Mouse (Mus musculus): ENCODE measurements around the gene Ago4. TPM values are rescaled to one million over a fixed set of nuclear protein-coding genes. Genes with fewer than 3 reads are reported as not detected.

Gene Ago4
- polyA plus RNA-seq, 1 experiment from 2014 or later = 1.4 TPM

GRCm38 (mm10) chr4:126444528-126444927 lies 88.7 kb downstream of the Ago4 start:
- TF ChIP-seq CTCF (IDR thresholded peaks at IDR 0.05; ENCODE audit: low read depth) = no peak
- ATAC-seq (replicated peaks; ENCODE audit: low FRiP score, low read depth) (no peak), DNase-seq (ENCODE audit: low spot score) (no peak)
- Histone ChIP-seq H3K4me1 (replicated peaks; ENCODE audit: insufficient read depth, low read length) (no peaks in the 10 kb centered on the region), H3K4me3 (replicated peaks; ENCODE audit: low read depth, low read length) (no peak overlapping the region), H3K4me2 (ENCODE audit: low read length) (no peak overlapping the region), H3K9ac (ENCODE audit: low read depth, low read length) (no peak overlapping the region), H3K9me3 (replicated peaks; ENCODE audit: low read length) (no peaks in the 10 kb centered on the region), H3K27me3 (ENCODE audit: insufficient read depth, low read length) (no peaks in the 10 kb centered on the region), H3K27ac (no peak overlapping the region), H3K36me3 (ENCODE audit: insufficient read depth, low read length) (peaks cover 49% of the 10 kb centered on the region)
- WGBS = 89% methylated on average over 3 of the region's 3 CpGs

Small RNA genes within 50 kb of the gene (microRNA-seq; reads per million reads assigned to microRNA genes)
- 0.80 reads per million for gene Mir7119

Other genes starting within 250 kb of the Ago4 start
- 7.9 and 8.1 TPM in 2 replicates for gene Col8a2, start 246.7 kb downstream of the Ago4 start, polyA plus RNA-seq (2015; fragmentation: Nextera tagmentation; extraction: Ambion mirVana)
- 64.5 and 65.2 TPM in 2 replicates for gene Adprhl2, start 211.8 kb downstream of the Ago4 start, polyA plus RNA-seq (2015; fragmentation: Nextera tagmentation; extraction: Ambion mirVana)
- 2.1 TPM in 2 replicates for gene Tekt2, start 207.8 kb downstream of the Ago4 start, polyA plus RNA-seq (2015; fragmentation: Nextera tagmentation; extraction: Ambion mirVana)
- gene Ago3, start 103.9 kb downstream of the Ago4 start, polyA plus RNA-seq (2015; fragmentation: Nextera tagmentation; extraction: Ambion mirVana) = 8.7 and 9.8 TPM in 2 replicates
- 4.4 TPM in 2 replicates for gene Ago1, start 64.9 kb downstream of the Ago4 start, polyA plus RNA-seq (2015; fragmentation: Nextera tagmentation; extraction: Ambion mirVana)
- 13.3 and 18.0 TPM in 2 replicates for gene Clspn, start 23.5 kb upstream of the Ago4 start, polyA plus RNA-seq (2015; fragmentation: Nextera tagmentation; extraction: Ambion mirVana)
- 1.3 and 1.9 TPM in 2 replicates for gene 5730409E04Rik, start 76.3 kb upstream of the Ago4 start, polyA plus RNA-seq (2015; fragmentation: Nextera tagmentation; extraction: Ambion mirVana)
- gene Psmb2, start 144.2 kb upstream of the Ago4 start, polyA plus RNA-seq (2015; fragmentation: Nextera tagmentation; extraction: Ambion mirVana) = 450 and 458 TPM in 2 replicates
- gene Tfap2e, start 202.8 kb upstream of the Ago4 start, polyA plus RNA-seq (2015; fragmentation: Nextera tagmentation; extraction: Ambion mirVana) = not detected in 2 replicates
- 22.0 and 22.2 TPM in 2 replicates for gene Ncdn, start 220.0 kb upstream of the Ago4 start, polyA plus RNA-seq (2015; fragmentation: Nextera tagmentation; extraction: Ambion mirVana)
- gene AU040320, start 220.1 kb upstream of the Ago4 start, polyA plus RNA-seq (2015; fragmentation: Nextera tagmentation; extraction: Ambion mirVana) = 22.4 and 22.6 TPM in 2 replicates

All from kidney, postnatal 0 days (tissue).